Mouse (Mus musculus): ENCODE measurements at regions not wholly inside any gene's neighbourhood (a gene's known extent, or its start where the extent isn't known, plus 50 kb on each side); places are given as distances from the start of the nearest gene placed in this dataset.

DNA sequence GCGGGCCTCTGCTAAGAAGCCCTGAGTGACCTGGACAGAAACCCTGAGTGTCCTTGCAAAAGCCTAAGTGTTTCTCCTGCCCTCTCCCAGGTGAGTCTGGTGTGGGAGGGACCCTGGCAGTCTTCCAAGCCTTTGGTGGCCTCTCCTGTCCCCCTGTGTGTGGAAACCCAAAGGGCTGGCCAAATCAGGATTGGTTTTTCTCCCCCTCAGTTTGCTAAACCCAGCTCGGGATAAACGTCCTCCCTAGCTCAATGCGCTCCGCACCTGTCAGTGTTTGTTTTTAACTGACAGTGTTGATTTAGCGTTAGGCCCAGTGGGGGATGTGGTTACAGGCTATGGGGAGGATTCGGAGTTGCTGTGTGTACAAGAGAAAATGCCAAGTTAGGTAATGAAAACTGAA, 140.9 kb upstream of the Dyrk2 start:
- ATAC-seq (replicated peaks in 1 of 2; ENCODE audit: insufficient read depth in 1 of 2, low FRiP score in 2 of 2, low TSS enrichment in 1 of 2, low read depth in 1 of 2, poor library complexity in 2 of 2, severe bottlenecking in 2 of 2), result peak; percentile 14 to 50; a peak in 1 of 4 replicates

- ATAC-seq (replicated peaks in 1 of 2; ENCODE audit: insufficient read depth in 1 of 2, low FRiP score in 2 of 2, low TSS enrichment in 1 of 2, low read depth in 1 of 2, poor library complexity in 2 of 2, severe bottlenecking in 2 of 2), result no peak
Observed at GRCm38 (mm10) chr10:119006866-119007575, 137.0 kb upstream of the Dyrk2 start.

- no peak for ATAC-seq (replicated peaks in 1 of 2; ENCODE audit: insufficient read depth in 1 of 2, low FRiP score in 2 of 2, low TSS enrichment in 1 of 2, low read depth in 1 of 2, poor library complexity in 2 of 2, severe bottlenecking in 2 of 2)
Observed at GRCm38 (mm10) chr10:119005491-119005890, 135.5 kb upstream of the Dyrk2 start.

DNA sequence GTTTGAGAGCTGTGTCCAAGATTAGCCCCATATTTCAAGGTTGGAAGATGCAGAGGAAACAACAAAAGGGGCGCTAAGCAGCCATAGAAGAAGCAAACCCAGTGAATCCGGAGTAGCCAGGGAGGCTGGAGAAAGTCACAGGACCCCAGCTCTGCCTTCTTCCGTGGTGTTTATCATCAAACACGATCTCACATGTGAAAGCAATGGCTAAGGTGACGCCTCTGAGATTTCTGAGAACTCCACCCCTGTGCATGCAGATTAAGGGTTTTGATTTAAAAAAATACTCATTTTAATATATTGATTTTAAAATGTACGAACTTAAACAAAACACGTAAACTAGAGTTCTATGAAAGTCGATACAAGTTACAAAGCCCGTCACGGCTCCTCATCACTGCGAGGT, 134.4 kb upstream of the Dyrk2 start:
- no peak for ATAC-seq (replicated peaks in 1 of 2; ENCODE audit: insufficient read depth in 1 of 2, low FRiP score in 2 of 2, low TSS enrichment in 1 of 2, low read depth in 1 of 2, poor library complexity in 2 of 2, severe bottlenecking in 2 of 2)

DNA sequence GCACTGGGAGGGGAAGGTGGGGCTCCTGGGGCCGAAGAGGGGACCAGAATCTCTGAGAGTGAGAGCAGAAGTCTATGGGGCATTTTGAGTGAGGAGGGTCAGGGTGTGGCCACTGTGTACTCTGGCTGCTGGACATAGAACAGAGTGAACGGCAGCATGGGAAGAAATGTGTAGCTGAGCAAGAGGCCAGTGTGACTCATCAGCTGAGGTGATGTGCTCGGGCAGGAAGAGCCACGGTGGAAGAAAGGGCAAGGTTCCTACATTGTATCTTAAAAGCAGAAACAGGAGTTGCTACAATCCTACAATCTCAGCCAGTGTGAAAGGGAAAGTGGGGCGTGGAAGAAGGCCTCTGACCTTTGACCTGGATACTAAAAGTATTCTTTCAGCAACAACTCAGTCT, 133.8 kb upstream of the Dyrk2 start:
- no peak for ATAC-seq (replicated peaks in 1 of 2; ENCODE audit: insufficient read depth in 1 of 2, low FRiP score in 2 of 2, low TSS enrichment in 1 of 2, low read depth in 1 of 2, poor library complexity in 2 of 2, severe bottlenecking in 2 of 2)

DNA sequence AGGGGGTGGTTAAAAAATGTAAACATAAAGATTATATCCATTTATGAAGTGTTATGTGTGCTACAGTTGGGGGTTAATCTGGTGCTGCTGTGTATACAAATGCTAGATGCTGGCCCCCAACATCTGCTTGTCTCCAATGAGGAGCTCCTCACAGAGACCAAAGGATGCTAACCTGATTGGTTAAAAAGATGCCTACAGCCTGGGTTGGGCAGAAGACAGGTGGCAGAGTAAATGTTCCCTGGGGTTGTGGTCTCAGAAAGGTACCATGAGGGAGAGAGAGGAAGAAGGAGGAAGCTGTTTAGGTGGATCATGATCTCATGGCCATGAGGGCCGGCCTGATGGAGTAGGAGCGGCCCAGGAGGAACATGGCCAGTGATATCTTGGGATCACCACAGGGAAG, 133.0 kb upstream of the Dyrk2 start:
- ATAC-seq (replicated peaks in 1 of 2; ENCODE audit: insufficient read depth in 1 of 2, low FRiP score in 2 of 2, low TSS enrichment in 1 of 2, low read depth in 1 of 2, poor library complexity in 2 of 2, severe bottlenecking in 2 of 2), result no peak

DNA sequence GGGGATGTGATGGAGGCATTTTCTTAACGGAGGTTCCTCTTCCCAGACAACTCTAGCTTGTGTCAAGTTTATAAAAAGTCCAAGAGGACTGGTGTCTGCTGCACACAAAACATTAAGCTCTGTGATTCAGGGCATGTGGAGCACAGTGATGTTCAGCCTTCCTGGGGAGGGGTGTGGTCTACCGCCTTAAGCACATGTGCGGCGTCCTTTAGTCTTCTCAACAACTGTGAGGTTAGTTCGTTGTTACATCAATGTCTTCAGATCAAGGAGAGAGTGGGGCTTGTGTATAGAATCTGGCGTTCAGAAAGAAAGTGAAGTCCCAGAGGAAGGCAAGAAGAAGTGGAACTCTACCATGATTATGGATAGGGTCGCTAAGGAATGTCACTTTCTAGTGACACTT, 131.9 kb upstream of the Dyrk2 start:
- ATAC-seq (replicated peaks in 1 of 2; ENCODE audit: insufficient read depth in 1 of 2, low FRiP score in 2 of 2, low TSS enrichment in 1 of 2, low read depth in 1 of 2, poor library complexity in 2 of 2, severe bottlenecking in 2 of 2), result no peak

DNA sequence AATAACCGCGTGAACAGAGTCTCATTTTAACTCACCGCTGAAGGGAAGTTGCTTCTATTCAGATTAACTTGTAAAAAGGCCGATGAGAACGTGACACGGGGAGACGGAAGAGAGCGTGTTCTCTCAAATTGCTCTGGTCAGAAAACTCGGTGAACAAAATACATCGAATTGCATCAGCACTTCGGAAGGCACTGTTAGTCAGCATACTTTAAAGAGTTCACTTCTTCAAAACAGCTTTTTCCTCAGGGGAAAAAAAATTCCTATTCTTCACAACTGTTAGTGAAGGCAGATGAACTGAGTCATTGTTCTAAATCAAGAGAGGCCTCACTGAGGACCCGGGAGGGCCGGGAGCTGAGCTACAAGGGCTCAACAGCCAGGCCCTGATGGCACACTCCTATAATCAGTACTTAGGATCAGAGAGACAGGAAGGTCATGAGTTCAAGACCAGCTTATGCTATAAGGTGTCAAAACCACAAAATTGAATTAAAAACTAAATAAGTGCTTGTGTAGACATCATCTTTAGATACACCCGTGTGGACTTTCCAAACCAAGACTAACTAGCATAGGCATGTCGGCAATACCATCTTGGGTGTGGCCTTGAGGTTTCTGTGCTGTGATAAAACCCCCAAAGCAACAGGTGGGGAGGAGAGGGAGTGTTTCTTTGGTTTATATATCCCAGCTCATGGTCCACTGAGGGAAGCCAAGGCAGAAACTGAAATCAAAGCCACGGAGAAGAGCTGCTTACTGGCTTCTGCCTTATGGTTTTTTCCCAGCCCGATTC, 131.2 kb upstream of the Dyrk2 start:
- no peak for ATAC-seq (replicated peaks in 1 of 2; ENCODE audit: insufficient read depth in 1 of 2, low FRiP score in 2 of 2, low TSS enrichment in 1 of 2, low read depth in 1 of 2, poor library complexity in 2 of 2, severe bottlenecking in 2 of 2)

DNA sequence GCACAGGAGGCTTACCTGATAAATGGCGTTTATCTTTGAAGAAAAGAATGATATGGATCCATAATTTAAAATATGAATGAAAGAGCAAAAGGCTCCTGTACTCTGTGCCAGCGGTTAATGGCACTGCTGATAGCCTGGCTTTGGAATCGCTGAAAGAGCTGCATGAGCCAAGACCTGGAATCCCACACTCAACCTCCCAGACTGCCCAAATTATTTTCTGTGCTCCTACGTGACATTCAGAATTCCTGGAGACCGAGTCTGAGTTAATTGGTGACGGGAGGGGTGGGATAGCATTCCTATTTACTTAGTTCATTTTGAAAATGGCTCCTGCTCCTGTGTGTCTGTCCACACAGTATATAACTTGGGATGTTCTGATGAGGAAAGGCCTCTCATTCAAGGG, 129.0 kb upstream of the Dyrk2 start:
- ATAC-seq (replicated peaks in 1 of 2; ENCODE audit: insufficient read depth in 1 of 2, low FRiP score in 2 of 2, low TSS enrichment in 1 of 2, low read depth in 1 of 2, poor library complexity in 2 of 2, severe bottlenecking in 2 of 2), result no peak

GRCm38 (mm10) chr10:118997034-118997433, 127.0 kb upstream of the Dyrk2 start:
- no peak for ATAC-seq (replicated peaks in 1 of 2; ENCODE audit: insufficient read depth in 1 of 2, low FRiP score in 2 of 2, low TSS enrichment in 1 of 2, low read depth in 1 of 2, poor library complexity in 2 of 2, severe bottlenecking in 2 of 2)

DNA sequence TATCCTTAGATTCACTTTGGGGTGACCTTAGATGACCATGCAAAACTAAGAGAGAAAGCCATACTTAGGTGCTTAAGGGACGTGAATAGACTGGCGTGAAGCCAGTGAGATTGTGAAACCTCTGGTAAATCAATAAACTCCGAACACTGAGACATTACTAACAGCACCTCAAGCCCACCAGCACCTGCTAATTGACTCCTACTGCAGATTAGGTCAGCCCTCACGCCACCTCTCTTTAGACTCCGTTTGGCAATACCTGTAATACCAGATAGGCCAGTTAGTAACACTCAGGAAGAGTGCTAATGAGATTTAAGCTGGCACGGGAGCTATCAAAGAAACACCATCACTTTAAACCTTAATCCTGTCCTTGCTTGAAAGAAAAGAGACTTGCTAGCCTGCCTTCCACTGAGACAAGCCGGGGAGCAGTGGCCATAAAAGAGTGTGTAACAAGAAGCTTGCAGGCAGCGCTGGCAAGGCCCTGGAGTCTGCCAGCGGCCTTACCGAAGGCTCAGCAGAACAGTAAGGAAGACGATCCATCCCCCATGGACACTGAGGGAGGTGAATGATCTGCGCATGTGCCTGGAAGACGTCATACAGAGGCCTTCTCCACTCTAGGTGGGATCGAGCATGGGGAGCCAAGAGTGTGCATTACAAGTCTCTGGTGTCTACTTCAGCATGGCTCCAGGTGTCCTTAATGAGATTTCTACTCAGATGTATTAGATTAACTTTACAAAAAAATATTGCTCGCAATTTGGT, 124.0 kb upstream of the Dyrk2 start:
- ATAC-seq (replicated peaks in 1 of 2; ENCODE audit: insufficient read depth in 1 of 2, low FRiP score in 2 of 2, low TSS enrichment in 1 of 2, low read depth in 1 of 2, poor library complexity in 2 of 2, severe bottlenecking in 2 of 2), result no peak

GRCm38 (mm10) chr10:118991213-118991612, 121.2 kb upstream of the Dyrk2 start:
- ATAC-seq (replicated peaks in 1 of 2; ENCODE audit: insufficient read depth in 1 of 2, low FRiP score in 2 of 2, low TSS enrichment in 1 of 2, low read depth in 1 of 2, poor library complexity in 2 of 2, severe bottlenecking in 2 of 2), result no peak

- no peak for ATAC-seq (replicated peaks in 1 of 2; ENCODE audit: insufficient read depth in 1 of 2, low FRiP score in 2 of 2, low TSS enrichment in 1 of 2, low read depth in 1 of 2, poor library complexity in 2 of 2, severe bottlenecking in 2 of 2)
Observed at GRCm38 (mm10) chr10:118990500-118990899, 120.5 kb upstream of the Dyrk2 start.

- no peak for ATAC-seq (replicated peaks in 1 of 2; ENCODE audit: insufficient read depth in 1 of 2, low FRiP score in 2 of 2, low TSS enrichment in 1 of 2, low read depth in 1 of 2, poor library complexity in 2 of 2, severe bottlenecking in 2 of 2)
Observed at GRCm38 (mm10) chr10:118989812-118990211, 119.8 kb upstream of the Dyrk2 start.

- no peak for ATAC-seq (replicated peaks in 1 of 2; ENCODE audit: insufficient read depth in 1 of 2, low FRiP score in 2 of 2, low TSS enrichment in 1 of 2, low read depth in 1 of 2, poor library complexity in 2 of 2, severe bottlenecking in 2 of 2)
Observed at GRCm38 (mm10) chr10:118988249-118988648, 118.2 kb upstream of the Dyrk2 start.

- no peak for ATAC-seq (replicated peaks in 1 of 2; ENCODE audit: insufficient read depth in 1 of 2, low FRiP score in 2 of 2, low TSS enrichment in 1 of 2, low read depth in 1 of 2, poor library complexity in 2 of 2, severe bottlenecking in 2 of 2)
Observed at GRCm38 (mm10) chr10:118984580-118984979, 114.6 kb upstream of the Dyrk2 start.

GRCm38 (mm10) chr10:118981446-118981845, 111.4 kb upstream of the Dyrk2 start:
- ATAC-seq (replicated peaks in 1 of 2; ENCODE audit: insufficient read depth in 1 of 2, low FRiP score in 2 of 2, low TSS enrichment in 1 of 2, low read depth in 1 of 2, poor library complexity in 2 of 2, severe bottlenecking in 2 of 2), result peak in 1 of 2 experiments; percentile 32; a peak in 2 of 4 replicates

GRCm38 (mm10) chr10:118979339-118979738, 109.3 kb upstream of the Dyrk2 start:
- ATAC-seq (replicated peaks in 1 of 2; ENCODE audit: insufficient read depth in 1 of 2, low FRiP score in 2 of 2, low TSS enrichment in 1 of 2, low read depth in 1 of 2, poor library complexity in 2 of 2, severe bottlenecking in 2 of 2), result no peak
